In genomic region chr2:170738446-170738845, GRCm38 (mm10) we compare ENCODE assay signal across 31 mouse cellular contexts. TPM values are rescaled to one million over a fixed set of nuclear protein-coding genes. Genes with fewer than 3 reads are reported as not detected.
DNase-seq lines count a peak whose midpoint lies in the region; ATAC-seq lines count a peak whose summit lies in the region.
"Had no signal": no experiment of that assay in that cellular context is flagged by ENCODE, and none has a peak within 500 bp of the region (broad histone marks: within the 10 kb centered on the region; RNA-seq: fewer than 3 reads in every experiment).

No protein-coding gene starts in this region.

- WGBS in hindbrain, embryonic 12.5 days = 89% methylated on average over 9 of the region's 9 CpGs

- no peaks in the 10 kb centered on the region for H3K27me3 ChIP-seq in hindbrain, embryonic 12.5 days
- H3K27me3 ChIP-seq: heart, embryonic 12.5 days; lung, embryonic 15.5 days; megakaryocyte, embryonic 14.5 days; midbrain, embryonic 13.5 days had no signal

- H3K36me3 ChIP-seq in hindbrain, embryonic 12.5 days = no peaks in the 10 kb centered on the region
- H3K36me3 ChIP-seq: forebrain, embryonic 10.5 days; heart, embryonic 12.5 days; limb, embryonic 15.5 days; lung, embryonic 15.5 days; midbrain, embryonic 13.5 days had no signal

- peak; percentile 37 for DNase-seq in layer of hippocampus, adult 9-11 months
- DNase-seq in layer of hippocampus, postnatal 36 days = no peak
- peak; percentile 56 to 62 for DNase-seq in left cerebral cortex, adult 18-20 months (ENCODE audit: low spot score in 2 of 2)
- DNase-seq in left cerebral cortex, postnatal 14 days (ENCODE audit: low spot score in 2 of 2) = peak; percentile 72 to 84
- DNase-seq in telencephalon, adult 2 months (ENCODE audit: low read depth, low spot score) = peak; percentile 90
- no peak for DNase-seq in Muller cell, postnatal 12 days (ENCODE audit: inconsistent ontology term)
- DNase-seq: adrenal gland, adult 8-10 months; cerebellum, adult 18-20 months; cerebellum, postnatal 14 days; gastrocnemius, postnatal 14 days; heart, adult 18-20 months; heart, postnatal 10 days; kidney, adult 18-20 months; lung, postnatal 36 days; spleen, adult 18-20 months; thymus, postnatal 14 days had no signal

- no peaks in the 10 kb centered on the region for H3K9me3 ChIP-seq in hindbrain, embryonic 12.5 days (replicated peaks)
- H3K9me3 ChIP-seq: forebrain, embryonic 10.5 days; heart, embryonic 12.5 days; limb, embryonic 15.5 days; lung, embryonic 15.5 days; midbrain, embryonic 13.5 days had no signal

- no peak for ATAC-seq in hindbrain, embryonic 12.5 days (ENCODE audit: low FRiP score)
- ATAC-seq: activated CD4-positive, CD25-positive, alpha-beta regulatory T cell, adult 4 months; inflammation-experienced regulatory T-cells, adult 6 months; midbrain, embryonic 13.5 days had no signal

- no peak overlapping the region for H3K4me3 ChIP-seq in hindbrain, embryonic 12.5 days
- H3K4me3 ChIP-seq: forebrain, embryonic 10.5 days; heart, embryonic 12.5 days; left cerebral cortex, adult 2 months; limb, embryonic 15.5 days; lung, embryonic 15.5 days; megakaryocyte, embryonic 14.5 days; midbrain, embryonic 13.5 days had no signal

- no peak overlapping the region for H3K9ac ChIP-seq in hindbrain, embryonic 12.5 days
- H3K9ac ChIP-seq: heart, embryonic 12.5 days; hindbrain, embryonic 14.5 days; limb, embryonic 15.5 days; liver, embryonic 14.5 days; lung, embryonic 15.5 days; midbrain, embryonic 13.5 days had no signal

- intact Hi-C loops in left cerebral cortex, postnatal 14 days (cut with DNase I) = loop anchor here (2.0 to 5.0 kb wide), 2 partner anchors 28 to 109 kb away; no protein-coding TSS in a partner anchor

- H3K4me1 ChIP-seq in hindbrain, embryonic 12.5 days = peaks cover 13% of the 10 kb centered on the region
- H3K4me1 ChIP-seq: limb, embryonic 15.5 days; lung, embryonic 15.5 days; megakaryocyte, embryonic 14.5 days had no signal

- no peak overlapping the region for H3K27ac ChIP-seq in hindbrain, embryonic 12.5 days
- H3K27ac ChIP-seq: hindbrain, embryonic 14.5 days; left cerebral cortex, adult 2 months; limb, embryonic 15.5 days; liver, embryonic 14.5 days; lung, embryonic 15.5 days; midbrain, embryonic 13.5 days had no signal

- no peak overlapping the region for H3K4me2 ChIP-seq in hindbrain, embryonic 12.5 days (replicated peaks)
- H3K4me2 ChIP-seq: heart, embryonic 12.5 days; hindbrain, embryonic 14.5 days; limb, embryonic 15.5 days; lung, embryonic 15.5 days; midbrain, embryonic 13.5 days had no signal

RNA-seq across cellular contexts. Expression of gene Dok5, which starts 6.8 kb away (rescaled TPM):
- total RNA-seq in layer of hippocampus, postnatal 36 days (2021) = 10 to 100 TPM; 14.6 to 15.6 TPM
- total RNA-seq in left cerebral cortex, adult 18-20 months (2021) = 10 to 100 TPM; 33.9 to 35.1 TPM
- 10 to 100 TPM; 50.9 to 51.1 TPM for total RNA-seq in left cerebral cortex, postnatal 14 days (2021)
- 29.0 and 30.9 TPM in 2 replicates for polyA plus RNA-seq in hindbrain, embryonic 12.5 days (2016; fragmentation: Nextera tagmentation; extraction: Ambion mirVana)
- total RNA-seq: MEL; monocyte, adult 5-6 weeks had no signal
- polyA plus RNA-seq: activated CD4-positive, CD25-positive, alpha-beta regulatory T cell, adult 4 months; C2C12; inflammation-experienced regulatory T-cells, adult 6 months had no signal

Comparison
In these comparisons a context has a peak if more than half of its experiments do, and no peak if none do; other contexts are left out.
1. DNase-seq: peak in layer of hippocampus, adult 9-11 months (single experiment), left cerebral cortex, adult 18-20 months (2 of 2), left cerebral cortex, postnatal 14 days (2 of 2) and telencephalon, adult 2 months (single experiment); none in layer of hippocampus, postnatal 36 days (0 of 2) and Muller cell, postnatal 12 days (single experiment).